Mouse (Mus musculus): ENCODE results near the gene Polr3g. TPM values are rescaled to one million over a fixed set of nuclear protein-coding genes. Genes with fewer than 3 reads are reported as not detected.
"Not testable (repeated sequence)": the region's sequence is repeated elsewhere in the genome, so short reads cannot be mapped to it uniquely, and the experiment has no call there.

Gene Polr3g
- total RNA-seq, 2 experiments from 2014 or later = 28.5 to 31.6 TPM

GRCm38 (mm10) chr13:81641289-81642045 is 69.3 kb downstream of the Polr3g start:
- ATAC-seq (replicated peaks; ENCODE audit: low FRiP score, low TSS enrichment, poor library complexity, severe bottlenecking) = 0 out of 2 replicates have a peak, but pooled peaks have one; percentile 13

GRCm38 (mm10) chr13:81640881-81641280 is 69.9 kb downstream of the Polr3g start:
- ATAC-seq (replicated peaks; ENCODE audit: low FRiP score, low TSS enrichment, poor library complexity, severe bottlenecking) = no peak

GRCm38 (mm10) chr13:81639624-81640023 is 71.2 kb downstream of the Polr3g start:
- ATAC-seq (replicated peaks; ENCODE audit: low FRiP score, low TSS enrichment, poor library complexity, severe bottlenecking) = no peak

GRCm38 (mm10) chr13:81632720-81633415 is 77.9 kb downstream of the Polr3g start, which contains the start of gene Adgrv1:
TSS of gene Adgrv1 (minus strand) at chr13:81633154.
- ATAC-seq (replicated peaks; ENCODE audit: low FRiP score, low TSS enrichment, poor library complexity, severe bottlenecking) = peak; percentile 56; the same call in 1 of the 2 replicates

GRCm38 (mm10) chr13:81630566-81630965 is 80.2 kb downstream of the Polr3g start:
- ATAC-seq (replicated peaks; ENCODE audit: low FRiP score, low TSS enrichment, poor library complexity, severe bottlenecking) = no peak

- peak; percentile 46; the same call in 1 of the 2 replicates for ATAC-seq (replicated peaks; ENCODE audit: low FRiP score, low TSS enrichment, poor library complexity, severe bottlenecking)
Measured at GRCm38 (mm10) chr13:81629395-81629794, 81.4 kb downstream of the Polr3g start.

- ATAC-seq (replicated peaks; ENCODE audit: low FRiP score, low TSS enrichment, poor library complexity, severe bottlenecking) = no peak
Measured at GRCm38 (mm10) chr13:81628631-81629190, 82.1 kb downstream of the Polr3g start.

GRCm38 (mm10) chr13:81627861-81628260 is 83.0 kb downstream of the Polr3g start:
- not testable (repeated sequence) for ATAC-seq (replicated peaks; ENCODE audit: low FRiP score, low TSS enrichment, poor library complexity, severe bottlenecking)

Other genes with a start within 250 kb of the Polr3g start
- not detected in 2 replicates for gene Adgrv1, start 77.9 kb downstream of the Polr3g start, total RNA-seq (2014; fragmentation: Nextera tagmentation)
- not detected in 2 replicates for gene Adgrv1, start 77.9 kb downstream of the Polr3g start, total RNA-seq (2017)
- 13.7 and 21.5 TPM in 2 replicates for gene Lysmd3, start 53.4 kb downstream of the Polr3g start, total RNA-seq (2014; fragmentation: Nextera tagmentation)
- 29.1 and 31.8 TPM in 2 replicates for gene Lysmd3, start 53.4 kb downstream of the Polr3g start, total RNA-seq (2017)
- gene Mblac2, start 328 bp upstream of the Polr3g start, total RNA-seq (2014; fragmentation: Nextera tagmentation) = 3.4 and 9.1 TPM in 2 replicates
- gene Mblac2, start 328 bp upstream of the Polr3g start, total RNA-seq (2017) = 2.4 and 4.3 TPM in 2 replicates
- 164 and 207 TPM in 2 replicates for gene Cetn3, start 72.1 kb upstream of the Polr3g start, total RNA-seq (2014; fragmentation: Nextera tagmentation)
- 401 and 724 TPM in 2 replicates for gene Cetn3, start 72.1 kb upstream of the Polr3g start, total RNA-seq (2017)